In the genomic region with DNA sequence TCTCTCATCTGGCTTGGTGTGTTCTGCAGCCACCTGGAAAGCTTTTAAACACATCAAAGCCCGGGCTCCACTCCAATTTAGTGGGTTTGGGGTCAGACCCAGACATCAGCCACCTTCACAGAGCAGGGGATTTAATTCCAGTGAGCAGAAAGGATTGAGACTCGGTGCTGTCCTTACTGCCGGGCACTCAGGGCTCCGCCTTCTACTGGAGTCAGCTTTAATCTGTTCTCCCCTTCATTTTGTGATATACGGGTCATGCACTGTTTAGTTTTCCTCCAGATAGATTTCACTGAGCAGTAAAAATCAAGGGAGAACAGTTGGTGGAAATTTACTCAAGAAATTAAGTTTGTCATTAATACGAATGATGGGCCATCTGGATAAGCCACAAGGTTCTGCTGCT, we compare ENCODE assay signal across 29 mouse cellular contexts.
A peak's percentile ranks its signal among the peaks of the same experiment; 100 is the strongest.
DNase-seq lines count a peak whose midpoint lies in the region; ATAC-seq and TF ChIP-seq lines count a peak whose summit lies in the region.
"Had no signal": no experiment of that assay in that cellular context is flagged by ENCODE, and none has a peak within 500 bp of the region (broad histone marks: within the 10 kb centered on the region; RNA-seq: fewer than 3 reads in every experiment).

No protein-coding gene starts in this region.

- peaks cover 7% of the 10 kb centered on the region for H3K4me1 ChIP-seq in kidney, embryonic 14.5 days (ENCODE audit: control insufficient read depth, insufficient read depth, low read length)
- H3K4me1 ChIP-seq in kidney, postnatal 0 days (replicated peaks; ENCODE audit: insufficient read depth, low read length): no peaks in the 10 kb centered on the region
- no peaks in the 10 kb centered on the region for H3K4me1 ChIP-seq in midbrain, embryonic 11.5 days (ENCODE audit: control insufficient read depth, insufficient read depth, low read length)
- no peaks in the 10 kb centered on the region; the same call in 1 of the 2 replicates for H3K4me1 ChIP-seq in midbrain, embryonic 13.5 days (replicated peaks)
- H3K4me1 ChIP-seq: embryonic facial prominence, embryonic 10.5 days; hindbrain, embryonic 12.5 days had no signal

- DNase-seq in kidney, postnatal 36 days: no peak
- DNase-seq in kidney, postnatal 0 days (ENCODE audit: low spot score): peak; percentile 59
- no peak for DNase-seq in kidney, postnatal 25 days
- peak; percentile 44 for DNase-seq in midbrain, embryonic 11.5 days (ENCODE audit: low spot score, missing footprints)
- no peak for DNase-seq in cerebellum, adult 11 months
- DNase-seq: adrenal gland, adult 2 months; adrenal gland, postnatal 14 days; B cell, adult 2 months; cerebellum, adult 11-12 months; cerebellum, adult 8-10 months; cerebellum, postnatal 10 days; cerebellum, postnatal 36 days; embryo, embryonic 11 days; gastrocnemius, postnatal 10 days; gastrocnemius, postnatal 36 days; heart, adult 2 months had no signal

- TF ChIP-seq CTCF in kidney, postnatal 0 days (IDR thresholded peaks at IDR 0.05; ENCODE audit: low read depth): no peak

- H3K4me3 ChIP-seq in kidney, embryonic 14.5 days (ENCODE audit: low read length): no peak overlapping the region
- H3K4me3 ChIP-seq in kidney, postnatal 0 days (replicated peaks; ENCODE audit: low read depth, low read length): no peak overlapping the region
- H3K4me3 ChIP-seq in midbrain, embryonic 11.5 days (ENCODE audit: low read depth, low read length): no peak overlapping the region
- no peak overlapping the region for H3K4me3 ChIP-seq in midbrain, embryonic 13.5 days (replicated peaks)
- H3K4me3 ChIP-seq: embryonic facial prominence, embryonic 10.5 days; embryonic facial prominence, embryonic 13.5 days; erythroblast, embryonic 14.5 days; forebrain, embryonic 12.5 days; forebrain, embryonic 15.5 days; heart, adult 2 months; heart, embryonic 10.5 days; heart, embryonic 13.5 days; hindbrain, embryonic 12.5 days had no signal

- peak; percentile 72; the same call in 1 of the 2 replicates for ATAC-seq in kidney, embryonic 14.5 days (ENCODE audit: low FRiP score, low TSS enrichment)
- ATAC-seq in kidney, postnatal 0 days (replicated peaks; ENCODE audit: low FRiP score, low read depth): peak; percentile 36; the same call in 1 of the 2 replicates
- ATAC-seq in midbrain, embryonic 11.5 days (ENCODE audit: low FRiP score): no peak
- ATAC-seq in midbrain, embryonic 13.5 days: no peak
- ATAC-seq: forebrain, embryonic 15.5 days; hindbrain, postnatal 0 days had no signal

- no peaks in the 10 kb centered on the region; the same call in 1 of the 2 replicates for H3K27me3 ChIP-seq in kidney, embryonic 14.5 days (ENCODE audit: control insufficient read depth, insufficient read depth, low read length)
- H3K27me3 ChIP-seq in kidney, postnatal 0 days (ENCODE audit: insufficient read depth, low read length): no peaks in the 10 kb centered on the region
- H3K27me3 ChIP-seq in midbrain, embryonic 11.5 days (ENCODE audit: control insufficient read depth, insufficient read depth, low read length): no peaks in the 10 kb centered on the region
- H3K27me3 ChIP-seq in midbrain, embryonic 13.5 days: no peaks in the 10 kb centered on the region
- H3K27me3 ChIP-seq: CH12.LX; embryonic facial prominence, embryonic 13.5 days; forebrain, embryonic 12.5 days; forebrain, embryonic 15.5 days; heart, embryonic 13.5 days; hindbrain, embryonic 12.5 days had no signal

- H3K4me2 ChIP-seq in kidney, embryonic 14.5 days (replicated peaks; ENCODE audit: low read depth, low read length): no peak overlapping the region
- H3K4me2 ChIP-seq in kidney, postnatal 0 days (ENCODE audit: low read length): no peak overlapping the region
- H3K4me2 ChIP-seq in midbrain, embryonic 11.5 days: no peak overlapping the region
- no peak overlapping the region for H3K4me2 ChIP-seq in midbrain, embryonic 13.5 days (replicated peaks)
- H3K4me2 ChIP-seq: embryonic facial prominence, embryonic 13.5 days; forebrain, embryonic 12.5 days; forebrain, embryonic 15.5 days; heart, embryonic 13.5 days; hindbrain, embryonic 12.5 days had no signal

- H3K36me3 ChIP-seq in kidney, embryonic 14.5 days (ENCODE audit: control insufficient read depth, insufficient read depth, low read length): no peaks in the 10 kb centered on the region
- H3K36me3 ChIP-seq in kidney, postnatal 0 days (ENCODE audit: insufficient read depth, low read length): no peaks in the 10 kb centered on the region
- H3K36me3 ChIP-seq in midbrain, embryonic 11.5 days (ENCODE audit: control insufficient read depth, insufficient read depth, low read length): no peaks in the 10 kb centered on the region
- no peaks in the 10 kb centered on the region for H3K36me3 ChIP-seq in midbrain, embryonic 13.5 days
- H3K36me3 ChIP-seq: embryonic facial prominence, embryonic 10.5 days; embryonic facial prominence, embryonic 13.5 days; forebrain, embryonic 12.5 days; forebrain, embryonic 15.5 days; G1E; heart, embryonic 10.5 days; heart, embryonic 13.5 days; hindbrain, embryonic 12.5 days had no signal

- H3K27ac ChIP-seq in kidney, embryonic 14.5 days (ENCODE audit: low read depth, low read length): no peak overlapping the region
- no peak overlapping the region for H3K27ac ChIP-seq in kidney, postnatal 0 days
- H3K27ac ChIP-seq in midbrain, embryonic 11.5 days (ENCODE audit: low read depth, low read length): no peak overlapping the region
- no peak overlapping the region for H3K27ac ChIP-seq in midbrain, embryonic 13.5 days
- H3K27ac ChIP-seq: embryonic facial prominence, embryonic 10.5 days; embryonic facial prominence, embryonic 13.5 days; forebrain, embryonic 12.5 days; forebrain, embryonic 15.5 days; heart, adult 2 months; heart, embryonic 10.5 days; heart, embryonic 13.5 days; hindbrain, embryonic 12.5 days; hindbrain, postnatal 0 days had no signal

- no peaks in the 10 kb centered on the region for H3K9me3 ChIP-seq in kidney, embryonic 14.5 days (ENCODE audit: control insufficient read depth, low read length)
- H3K9me3 ChIP-seq in kidney, postnatal 0 days (replicated peaks; ENCODE audit: low read length): no peaks in the 10 kb centered on the region
- no peaks in the 10 kb centered on the region for H3K9me3 ChIP-seq in midbrain, embryonic 11.5 days (ENCODE audit: control insufficient read depth, low read length)
- H3K9me3 ChIP-seq in midbrain, embryonic 13.5 days: no peaks in the 10 kb centered on the region
- H3K9me3 ChIP-seq: embryonic facial prominence, embryonic 10.5 days; embryonic facial prominence, embryonic 13.5 days; forebrain, embryonic 12.5 days; forebrain, embryonic 15.5 days; G1E; heart, embryonic 10.5 days; heart, embryonic 13.5 days; hindbrain, embryonic 12.5 days had no signal

- WGBS in kidney, embryonic 14.5 days: 16% methylated on average over 6 of the region's 6 CpGs
- WGBS in kidney, postnatal 0 days: 16% methylated on average over 6 of the region's 6 CpGs
- WGBS in midbrain, embryonic 11.5 days: 56% methylated on average over 6 of the region's 6 CpGs
- 51% methylated on average over 6 of the region's 6 CpGs for WGBS in midbrain, embryonic 13.5 days

- H3K9ac ChIP-seq in kidney, embryonic 14.5 days (ENCODE audit: low read depth, low read length): no peak overlapping the region
- no peak overlapping the region for H3K9ac ChIP-seq in kidney, postnatal 0 days (ENCODE audit: low read depth, low read length)
- no peak overlapping the region for H3K9ac ChIP-seq in midbrain, embryonic 11.5 days (ENCODE audit: low read length)
- H3K9ac ChIP-seq in midbrain, embryonic 13.5 days (replicated peaks): no peak overlapping the region
- H3K9ac ChIP-seq: embryonic facial prominence, embryonic 13.5 days; forebrain, embryonic 12.5 days; forebrain, embryonic 15.5 days; heart, embryonic 13.5 days; hindbrain, embryonic 12.5 days had no signal

Comparison
In these comparisons a context has a peak if more than half of its experiments do, and no peak if none do; other contexts are left out.
1. DNase-seq: peak in kidney, postnatal 0 days (single experiment) and midbrain, embryonic 11.5 days (single experiment); none in kidney, postnatal 36 days (0 of 2), kidney, postnatal 25 days (0 of 2) and cerebellum, adult 11 months (single experiment).
2. ATAC-seq: peak in kidney, embryonic 14.5 days (single experiment) and kidney, postnatal 0 days (single experiment); none in midbrain, embryonic 11.5 days (single experiment) and midbrain, embryonic 13.5 days (single experiment).